Mouse (Mus musculus): ENCODE data around the gene Atg13. TPM values are rescaled to one million over a fixed set of nuclear protein-coding genes. Genes with fewer than 3 reads are reported as not detected.

The Atg13 gene
- polyA plus RNA-seq, 1 experiment from 2014 or later: 36.6 TPM

DNA sequence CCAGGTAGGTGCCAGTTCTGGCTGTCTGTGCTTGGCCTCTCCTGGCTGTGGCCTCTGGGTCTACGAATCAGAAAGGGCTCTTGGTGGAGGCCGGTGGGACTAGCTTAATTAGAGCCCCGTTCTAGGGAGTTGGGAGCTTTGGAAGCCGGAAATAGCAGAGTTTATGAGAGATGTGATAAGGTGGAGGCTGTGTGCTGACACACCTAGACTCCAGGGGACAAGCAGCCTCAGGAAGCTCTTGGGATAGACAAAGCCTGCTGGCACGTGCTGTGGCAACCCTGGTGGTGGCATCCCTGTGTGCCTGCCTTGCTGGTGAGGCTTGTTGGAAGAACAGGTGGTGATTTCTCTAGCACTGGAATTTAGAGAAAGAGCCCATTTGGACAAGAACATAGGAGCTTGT, 55.0 kb downstream of the Atg13 start:
- Histone ChIP-seq H3K27ac (no peak overlapping the region), H3K4me1 (peaks cover 19% of the 10 kb centered on the region), H3K9ac (no peak overlapping the region), H3K9me3 (no peaks in the 10 kb centered on the region), H3K4me2 (replicated peaks) (no peak overlapping the region), H3K27me3 (replicated peaks) (no peaks in the 10 kb centered on the region), H3K4me3 (no peak overlapping the region), H3K36me3 (peaks cover 64% of the 10 kb centered on the region)
- no peak for ATAC-seq (ENCODE audit: low FRiP score, low read depth)
- WGBS: 94% methylated on average over 5 of the region's 5 CpGs

DNA sequence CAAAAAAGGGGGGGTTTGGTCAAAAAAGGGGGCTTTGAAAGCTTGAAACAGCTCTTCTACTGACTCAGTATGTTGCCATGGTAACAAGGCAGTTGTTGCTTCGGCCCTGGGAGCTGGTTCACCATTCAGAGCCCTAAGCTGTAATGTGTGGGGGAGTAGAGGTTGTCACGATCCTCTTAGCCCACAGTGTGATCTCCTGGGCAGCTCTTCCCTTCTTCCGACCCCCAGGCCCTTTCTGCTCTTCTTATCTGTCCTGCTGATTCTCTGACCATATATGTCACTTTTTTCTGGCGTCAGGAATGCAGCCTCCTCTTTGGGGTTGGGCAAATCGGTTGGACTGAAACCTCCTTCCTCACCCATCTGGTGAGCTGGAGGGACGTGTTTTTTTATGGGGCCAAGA, 57.5 kb downstream of the Atg13 start:
- H3K4me2 ChIP-seq (replicated peaks): no peak overlapping the region
- WGBS: 61% methylated on average over 6 of the region's 6 CpGs
- H3K27ac ChIP-seq: no peak overlapping the region
- H3K4me3 ChIP-seq: no peak overlapping the region
- H3K27me3 ChIP-seq (replicated peaks): no peaks in the 10 kb centered on the region
- H3K9me3 ChIP-seq: no peaks in the 10 kb centered on the region
- no peak for ATAC-seq (ENCODE audit: low FRiP score, low read depth)
- peaks cover 28% of the 10 kb centered on the region for H3K4me1 ChIP-seq
- peaks cover 47% of the 10 kb centered on the region for H3K36me3 ChIP-seq
- no peak overlapping the region for H3K9ac ChIP-seq

- H3K36me3 ChIP-seq: peaks cover 47% of the 10 kb centered on the region
- H3K9me3 ChIP-seq: no peaks in the 10 kb centered on the region
- H3K4me3 ChIP-seq: no peak overlapping the region
- peaks cover 28% of the 10 kb centered on the region for H3K4me1 ChIP-seq
- ATAC-seq (ENCODE audit: low FRiP score, low read depth): no peak
- no peak overlapping the region for H3K27ac ChIP-seq
- 90% methylated on average over 14 of the region's 14 CpGs for WGBS
- no peak overlapping the region for H3K4me2 ChIP-seq (replicated peaks)
- no peaks in the 10 kb centered on the region for H3K27me3 ChIP-seq (replicated peaks)
- no peak overlapping the region for H3K9ac ChIP-seq
These were observed 58.7 kb downstream of the Atg13 start for GRCm38 (mm10) chr2:91651458-91652258.

DNA sequence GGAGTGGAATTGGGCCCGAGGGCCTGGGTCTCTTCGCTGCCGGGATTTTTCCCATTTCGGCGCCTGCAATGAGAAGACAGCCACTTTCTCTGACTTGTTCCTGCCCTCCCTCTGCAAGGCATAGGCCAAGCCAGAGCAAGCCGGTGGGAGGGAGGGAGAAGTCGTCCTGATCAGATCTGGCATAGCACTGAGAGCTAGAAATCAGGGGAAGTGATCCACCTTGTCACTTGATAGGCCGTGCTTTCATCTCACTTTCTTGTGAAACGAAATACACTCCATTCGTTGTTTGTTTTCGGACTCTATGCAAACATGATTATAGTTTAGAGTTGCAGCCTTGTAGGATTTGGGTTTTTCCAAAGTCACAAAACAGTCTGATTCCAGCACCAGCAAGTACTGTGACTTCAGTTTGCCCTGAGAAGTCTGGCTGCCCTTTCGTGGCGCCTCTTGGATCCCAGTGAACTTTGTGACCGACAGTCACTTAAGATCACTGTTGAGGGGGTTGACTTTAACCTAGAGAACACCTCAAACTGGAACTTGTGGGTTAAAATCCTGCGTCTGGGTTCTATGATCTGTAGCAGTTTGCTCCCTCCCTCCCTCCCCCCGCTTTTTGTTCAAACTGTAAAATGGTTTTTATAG, 59.9 kb downstream of the Atg13 start:
- H3K27ac ChIP-seq: 0 out of 2 replicates have a peak overlapping the region, but pooled peaks have one; percentile 33
- H3K27me3 ChIP-seq (replicated peaks): no peaks in the 10 kb centered on the region
- H3K36me3 ChIP-seq: peaks cover 47% of the 10 kb centered on the region
- peak; percentile 46 for ATAC-seq (ENCODE audit: low FRiP score, low read depth)
- no peaks in the 10 kb centered on the region for H3K9me3 ChIP-seq
- 19% methylated on average over 16 of the region's 16 CpGs for WGBS
- peaks cover 28% of the 10 kb centered on the region for H3K4me1 ChIP-seq
- peak overlapping the region; percentile 87 for H3K4me3 ChIP-seq
- peak overlapping the region; percentile 53 for H3K9ac ChIP-seq
- peak overlapping the region; percentile 96 for H3K4me2 ChIP-seq (replicated peaks)

- no peaks in the 10 kb centered on the region for H3K9me3 ChIP-seq
- H3K9ac ChIP-seq: peak within 1 kb of the TSS; percentile 93
- peak within 1 kb of the TSS; percentile 96 for H3K4me2 ChIP-seq (replicated peaks)
- H3K27me3 ChIP-seq (replicated peaks): no peaks in the 10 kb centered on the region
- H3K4me1 ChIP-seq: peaks cover 28% of the 10 kb centered on the region
- peak; percentile 94 for ATAC-seq (ENCODE audit: low FRiP score, low read depth)
- under 1% methylated on average over 44 of the region's 44 CpGs for WGBS
- H3K36me3 ChIP-seq: peaks cover 47% of the 10 kb centered on the region
- H3K4me3 ChIP-seq: peak within 1 kb of the TSS; percentile 87
- H3K27ac ChIP-seq: 0 out of 2 replicates have a peak within 1 kb of the TSS, but pooled peaks have one; percentile 33
These were observed 60.6 kb downstream of the Atg13 start, which contains the start of the genes Zfp408 and Arhgap1 for GRCm38 (mm10) chr2:91649553-91650359. Gene Zfp408 (minus strand): TSS chr2:91649791. Gene Arhgap1 (plus strand): TSS chr2:91649860.

DNA sequence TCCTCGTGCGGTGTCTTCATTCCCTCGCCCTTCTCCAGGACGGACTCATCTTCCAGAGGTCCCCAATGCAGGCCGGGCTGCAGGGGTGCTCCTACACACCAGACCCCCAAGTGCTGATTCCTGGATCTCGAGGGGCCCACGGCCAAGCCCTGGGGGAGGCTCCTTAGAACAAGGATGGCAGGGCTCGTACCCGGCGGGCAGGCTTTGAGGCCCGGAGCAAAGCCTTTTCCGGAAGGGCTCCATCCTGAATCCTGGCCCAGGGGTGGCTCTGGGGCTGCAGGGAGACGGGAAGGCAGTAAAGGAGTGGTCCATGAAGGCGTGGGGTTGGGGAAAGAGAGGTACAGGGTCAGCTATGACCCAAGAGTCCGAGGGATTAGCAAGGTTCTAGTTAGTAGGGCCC, 61.2 kb downstream of the Atg13 start:
- WGBS: 4% methylated on average over 15 of the region's 15 CpGs
- no peaks in the 10 kb centered on the region for H3K9me3 ChIP-seq
- H3K9ac ChIP-seq: peak overlapping the region; percentile 93
- no peak overlapping the region for H3K27ac ChIP-seq
- H3K4me2 ChIP-seq (replicated peaks): peak overlapping the region; percentile 96
- no peak for ATAC-seq (ENCODE audit: low FRiP score, low read depth)
- H3K27me3 ChIP-seq (replicated peaks): no peaks in the 10 kb centered on the region
- H3K4me1 ChIP-seq: peaks cover 28% of the 10 kb centered on the region
- H3K36me3 ChIP-seq: peaks cover 47% of the 10 kb centered on the region
- H3K4me3 ChIP-seq: peak overlapping the region; percentile 87

DNA sequence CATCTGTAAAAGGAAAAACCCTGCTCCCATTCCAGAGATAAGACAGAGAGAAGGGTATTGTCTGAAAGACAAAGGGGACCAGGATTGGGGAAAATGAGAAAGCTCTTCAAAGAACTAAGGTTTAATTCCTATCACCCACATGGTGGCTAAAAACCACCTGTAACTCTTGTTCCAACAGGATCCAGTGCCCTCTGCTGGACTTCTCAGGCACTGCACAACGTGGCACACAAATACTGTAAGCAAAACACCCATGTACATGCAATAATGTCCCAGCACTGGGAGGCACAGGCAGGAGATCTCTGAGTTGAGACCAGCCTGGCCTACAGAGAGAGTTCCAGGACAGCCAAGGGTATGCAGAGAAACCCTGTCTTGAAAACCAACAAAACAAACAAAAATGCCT, 63.6 kb downstream of the Atg13 start:
- Histone ChIP-seq H3K9ac (no peak overlapping the region), H3K9me3 (no peaks in the 10 kb centered on the region), H3K27me3 (replicated peaks) (no peaks in the 10 kb centered on the region), H3K4me2 (replicated peaks) (no peak overlapping the region), H3K4me1 (peaks cover 18% of the 10 kb centered on the region), H3K27ac (no peak overlapping the region), H3K36me3 (peaks cover 56% of the 10 kb centered on the region), H3K4me3 (no peak overlapping the region)
- no peak for ATAC-seq (ENCODE audit: low FRiP score, low read depth)
- WGBS: 30% methylated on average over 1 of the region's 1 CpGs

GRCm38 (mm10) chr2:91645811-91646210, 64.6 kb downstream of the Atg13 start:
- 95% methylated on average over 11 of the region's 11 CpGs for WGBS
- Histone ChIP-seq H3K4me2 (replicated peaks) (no peak overlapping the region), H3K27me3 (replicated peaks) (no peaks in the 10 kb centered on the region), H3K4me1 (peaks cover 13% of the 10 kb centered on the region), H3K4me3 (no peak overlapping the region), H3K9me3 (no peaks in the 10 kb centered on the region), H3K9ac (no peak overlapping the region), H3K27ac (no peak overlapping the region), H3K36me3 (peaks cover 56% of the 10 kb centered on the region)
- no peak for ATAC-seq (ENCODE audit: low FRiP score, low read depth)

GRCm38 (mm10) chr2:91645354-91645753, 65.0 kb downstream of the Atg13 start:
- no peaks in the 10 kb centered on the region for H3K9me3 ChIP-seq
- ATAC-seq (ENCODE audit: low FRiP score, low read depth): no peak
- H3K4me3 ChIP-seq: no peak overlapping the region
- peaks cover 9% of the 10 kb centered on the region for H3K4me1 ChIP-seq
- peaks cover 56% of the 10 kb centered on the region for H3K36me3 ChIP-seq
- H3K9ac ChIP-seq: no peak overlapping the region
- 96% methylated on average over 15 of the region's 15 CpGs for WGBS
- H3K27me3 ChIP-seq (replicated peaks): no peaks in the 10 kb centered on the region
- H3K27ac ChIP-seq: no peak overlapping the region
- H3K4me2 ChIP-seq (replicated peaks): no peak overlapping the region

DNA sequence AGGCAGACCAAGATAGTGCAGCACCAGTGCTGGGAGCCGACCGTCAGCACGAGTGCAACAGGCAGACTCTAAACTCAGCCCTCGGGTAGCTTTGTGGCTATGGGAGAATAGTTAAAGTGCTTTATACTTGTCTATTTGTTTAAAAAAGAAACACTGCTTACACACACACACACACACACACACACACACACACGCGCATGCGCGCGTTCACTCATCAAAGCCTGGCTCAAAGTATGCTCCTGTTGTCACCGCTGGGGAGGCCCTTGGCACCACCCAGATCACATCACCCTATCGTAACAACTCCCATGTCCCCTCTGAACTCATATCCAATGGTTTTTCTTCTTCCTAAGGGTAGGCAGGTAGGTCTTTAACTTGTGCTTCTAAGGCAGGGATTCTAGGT, 66.4 kb downstream of the Atg13 start:
- no peaks in the 10 kb centered on the region for H3K27me3 ChIP-seq (replicated peaks)
- ATAC-seq (ENCODE audit: low FRiP score, low read depth): no peak
- no peak overlapping the region for H3K27ac ChIP-seq
- H3K4me1 ChIP-seq: peaks cover 7% of the 10 kb centered on the region
- no peaks in the 10 kb centered on the region for H3K9me3 ChIP-seq
- H3K4me3 ChIP-seq: no peak overlapping the region
- no peak overlapping the region for H3K4me2 ChIP-seq (replicated peaks)
- no peak overlapping the region for H3K9ac ChIP-seq
- WGBS: 97% methylated on average over 11 of the region's 11 CpGs
- H3K36me3 ChIP-seq: peaks cover 56% of the 10 kb centered on the region

- no peak overlapping the region for H3K4me3 ChIP-seq
- no peak overlapping the region for H3K4me2 ChIP-seq (replicated peaks)
- H3K9me3 ChIP-seq: no peaks in the 10 kb centered on the region
- no peaks in the 10 kb centered on the region for H3K4me1 ChIP-seq
- no peak overlapping the region for H3K27ac ChIP-seq
- ATAC-seq (ENCODE audit: low FRiP score, low read depth): no peak
- no peak overlapping the region for H3K9ac ChIP-seq
- no peaks in the 10 kb centered on the region for H3K27me3 ChIP-seq (replicated peaks)
- WGBS: 89% methylated on average over 2 of the region's 2 CpGs
- H3K36me3 ChIP-seq: peaks cover 55% of the 10 kb centered on the region
These were observed 67.5 kb downstream of the Atg13 start for GRCm38 (mm10) chr2:91642825-91643415.

DNA sequence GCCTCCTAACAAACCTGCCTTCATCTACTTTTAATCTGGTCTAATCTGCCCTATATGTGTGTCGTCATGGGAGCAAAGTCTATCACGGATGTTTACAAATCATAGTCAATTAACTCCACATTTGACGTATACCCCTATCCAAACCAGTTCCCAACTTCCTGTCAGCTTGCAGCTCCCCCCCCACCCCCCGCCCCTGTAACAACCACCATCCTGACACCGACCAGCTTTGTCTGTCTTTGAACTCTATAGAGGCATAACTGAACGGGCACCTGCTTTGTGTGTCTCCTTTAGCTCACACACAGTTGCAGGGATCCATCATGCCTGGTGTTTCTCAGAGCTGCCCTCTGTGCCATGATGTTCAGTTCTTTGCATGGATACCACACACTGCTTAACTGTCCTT, 71.4 kb downstream of the Atg13 start:
- no peak for ATAC-seq (ENCODE audit: low FRiP score, low read depth)
- WGBS: 86% methylated on average over 6 of the region's 6 CpGs

More for the DNA sequence above, 71.4 kb downstream of the Atg13 start:
- no peak overlapping the region for H3K27ac ChIP-seq
- H3K9ac ChIP-seq: no peak overlapping the region
- no peak overlapping the region for H3K4me2 ChIP-seq (replicated peaks)
- no peaks in the 10 kb centered on the region for H3K9me3 ChIP-seq
- H3K4me1 ChIP-seq: no peaks in the 10 kb centered on the region
- peaks cover 15% of the 10 kb centered on the region for H3K36me3 ChIP-seq
- no peaks in the 10 kb centered on the region for H3K27me3 ChIP-seq (replicated peaks)
- no peak overlapping the region for H3K4me3 ChIP-seq
